Mouse (Mus musculus) cerebellum, adult 2 months (tissue): ENCODE data around the gene Grap. TPM values are rescaled to one million over a fixed set of nuclear protein-coding genes. Genes with fewer than 3 reads are reported as not detected.

Experiments
- DNase-seq, 2 experiments: peaks; one replicate each; pipeline ENCODE4 v3.0.0; 2021
- H3K27ac ChIP-seq: fragments of 200-500 bp; 2 replicates; pipeline ENCODE4 v1.5.1; 2012; ENCODE audit warnings: low read length, control low read depth, inconsistent platforms; ENCODE audit not compliant: insufficient read depth
- H3K27me3 ChIP-seq: fragments of 200-500 bp; 2 replicates; pipeline ENCODE4 v1.6.1; 2012; ENCODE audit warnings: inconsistent platforms, mild to moderate bottlenecking, low read length, moderate library complexity; ENCODE audit not compliant: control insufficient read depth, insufficient read depth
- H3K4me1 ChIP-seq: fragments of 200-500 bp; 2 replicates; pipeline ENCODE4 v1.6.1; 2011; ENCODE audit warnings: low read length; ENCODE audit not compliant: control insufficient read depth, insufficient read depth
- H3K4me3 ChIP-seq: fragments of 200-500 bp; replicated peaks from 2 replicates; pipeline ENCODE3; 2011; ENCODE audit warnings: mild to moderate bottlenecking, low read depth, low read length, control low read depth; ENCODE audit not compliant: insufficient read depth
- CTCF ChIP-seq: fragments of 200-500 bp; IDR thresholded peaks from 2 replicates; pipeline ENCODE4 v1.5.1; 2011; ENCODE audit warnings: low read depth, mild to moderate bottlenecking, control low read depth, low read length, moderate library complexity, borderline replicate concordance; ENCODE audit not compliant: insufficient read depth
- POLR2A ChIP-seq: fragments of 200-500 bp; IDR thresholded peaks from 2 replicates; pipeline ENCODE4 v1.6.1; 2011; ENCODE audit warnings: low read length, control low read depth, borderline replicate concordance; ENCODE audit not compliant: insufficient read depth
- WGBS: fragments of 180-500 bp; shearing (Covaris S2); methylation state at CpG from one replicate; pipeline ENCODE4 v1.1.7; 2018; 5-methylcytosine and 5-hydroxymethylcytosine counted together
- polyA plus RNA-seq: library from polyadenylated mRNA; depleted of rRNA; stranded (reverse); fragments of >200 nt; gene quantifications from 2 replicates; pipeline ENCODE4 v1.2.3, GENCODE M21; 2012; rRNA removed

Grap gene
- polyA plus RNA-seq, 1 experiment = 5.4 TPM

DNA sequence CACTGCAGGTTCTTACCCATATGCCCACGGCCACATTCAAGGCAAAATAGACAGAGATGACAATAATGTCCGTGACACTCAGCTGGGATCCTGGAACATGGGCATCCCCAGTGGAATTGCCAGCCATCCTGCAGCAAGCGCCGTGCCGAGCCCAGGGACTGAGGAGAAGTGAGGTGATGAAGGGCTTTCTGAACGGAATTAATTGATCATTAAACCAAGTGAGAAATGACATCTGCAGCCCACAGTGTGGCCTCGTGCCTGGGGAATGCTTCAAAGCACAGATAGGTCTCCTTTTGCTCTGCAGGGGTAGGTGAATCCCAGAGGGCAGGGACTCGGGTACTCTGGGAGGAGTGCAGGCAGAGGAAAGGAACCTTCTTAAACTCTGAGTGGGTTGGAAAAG, 66.8 kb downstream of the Grap start:
- H3K27me3 ChIP-seq = no peaks in the 10 kb centered on the region
- DNase-seq = no peak
- no peaks in the 10 kb centered on the region for H3K4me1 ChIP-seq
- WGBS = 61% methylated on average over 8 of the region's 8 CpGs
- TF ChIP-seq CTCF (no peak), POLR2A (no peak)
- no peak overlapping the region for H3K4me3 ChIP-seq
- no peak overlapping the region for H3K27ac ChIP-seq

DNA sequence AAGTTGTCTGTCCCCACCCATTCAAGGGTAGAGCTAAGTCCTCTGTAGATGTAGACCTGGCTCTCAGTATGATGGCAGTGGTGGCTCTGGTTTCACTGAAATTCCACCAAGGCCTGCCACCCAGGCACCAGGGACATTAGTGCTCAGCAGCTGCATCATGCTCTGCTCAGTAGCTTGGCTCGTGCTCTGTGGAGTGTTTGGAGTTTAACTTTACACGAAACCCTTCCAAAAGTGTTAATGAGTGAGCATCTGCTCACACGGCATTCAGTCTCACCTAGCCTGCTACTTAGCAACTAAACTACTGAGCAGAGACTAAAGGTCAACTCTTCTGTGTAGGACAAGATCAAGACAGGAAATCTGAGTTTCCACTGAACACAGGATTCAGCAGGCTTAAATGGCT, 67.6 kb downstream of the Grap start, which contains the start of gene Slc5a10:
Slc5a10 (minus strand) TSS at position 191 of the 400 bp plus-strand sequence.
- DNase-seq = no peak
- no peak for TF ChIP-seq CTCF
- TF ChIP-seq POLR2A = no peak
- no peaks in the 10 kb centered on the region for H3K27me3 ChIP-seq
- no peak within 1 kb of the TSS for H3K27ac ChIP-seq
- H3K4me1 ChIP-seq = no peaks in the 10 kb centered on the region
- 83% methylated on average over 3 of the region's 3 CpGs for WGBS
- H3K4me3 ChIP-seq = no peak within 1 kb of the TSS

DNA sequence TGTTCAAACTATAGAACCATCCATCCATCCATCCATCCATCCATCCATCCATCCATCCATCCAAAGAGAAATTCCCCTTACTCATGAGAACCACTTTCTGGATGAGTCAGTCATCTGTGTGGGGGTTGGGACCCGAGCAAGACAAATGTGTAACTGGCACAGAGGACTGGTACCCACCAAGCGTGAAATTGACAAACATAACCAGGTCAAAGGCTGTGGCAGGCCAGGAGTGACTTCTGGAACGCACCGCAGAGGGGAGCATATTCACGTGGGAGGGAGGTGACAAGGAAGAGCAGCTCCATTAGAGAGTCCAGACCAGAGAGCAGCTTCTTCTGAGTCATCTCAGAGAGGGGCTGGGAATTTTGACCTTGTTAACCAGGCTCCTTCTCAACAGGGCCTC, 69.0 kb downstream of the Grap start:
- TF ChIP-seq CTCF (no peak), POLR2A (no peak)
- no peak for DNase-seq
- 33% methylated on average over 5 of the region's 5 CpGs for WGBS
- Histone ChIP-seq H3K27ac (no peak overlapping the region), H3K4me3 (no peak overlapping the region), H3K4me1 (no peaks in the 10 kb centered on the region), H3K27me3 (no peaks in the 10 kb centered on the region)

Other genes with a start within 250 kb of the Grap start
- 538 and 626 TPM in 2 replicates for gene Rnf112, start 199.1 kb upstream of the Grap start, polyA plus RNA-seq
- 1.9 and 3.5 TPM in 2 replicates for gene Mfap4, start 167.8 kb upstream of the Grap start, polyA plus RNA-seq
- gene Mapk7, start 158.9 kb upstream of the Grap start, polyA plus RNA-seq = 47.8 and 55.8 TPM in 2 replicates
- 36.2 and 40.7 TPM in 2 replicates for gene B9d1, start 148.1 kb upstream of the Grap start, polyA plus RNA-seq
- gene Epn2, start 73.6 kb upstream of the Grap start, polyA plus RNA-seq = 123 and 132 TPM in 2 replicates
- 0.08 and 0.11 TPM in 2 replicates for gene Fam83g, start 30.8 kb downstream of the Grap start, polyA plus RNA-seq
- 0.05 and 0.07 TPM in 2 replicates for gene Slc5a10, start 67.6 kb downstream of the Grap start, polyA plus RNA-seq
- gene Prpsap2, start 108.8 kb downstream of the Grap start, polyA plus RNA-seq = 41.1 and 47.1 TPM in 2 replicates
- 45.4 and 47.5 TPM in 2 replicates for gene Ulk2, start 201.8 kb downstream of the Grap start, polyA plus RNA-seq